Mouse (Mus musculus) CH12.LX (cell line): ENCODE results near the gene Rmdn2.

Source experiments
- CTCF ChIP-seq, 2 experiments: IDR thresholded peaks in 1 of 2; conservative IDR thresholded peaks in 1 of 2; 2 replicates each; pipeline ENCODE4 v1.5.1; 2011 to 2012; ENCODE audit warnings: low read depth in 2 of 2, low read length in 2 of 2, improper control_type of control experiment in 1 of 2, inconsistent platforms in 1 of 2, mild to moderate bottlenecking in 1 of 2, moderate library complexity in 1 of 2
- EP300 ChIP-seq: IDR thresholded peaks from 2 replicates; pipeline ENCODE4 v1.6.1; 2011; ENCODE audit warnings: low read length, improper control_type of control experiment
- MAFK ChIP-seq: IDR thresholded peaks from 2 replicates; pipeline ENCODE4 v1.6.1; 2011; ENCODE audit warnings: low read length, improper control_type of control experiment; ENCODE audit not compliant: insufficient replicate concordance
- POLR2A ChIP-seq: IDR thresholded peaks from 2 replicates; pipeline ENCODE4 v1.6.1; 2011; ENCODE audit warnings: low read depth, mild to moderate bottlenecking, improper control_type of control experiment, low read length
- SMC3 ChIP-seq: IDR thresholded peaks from 2 replicates; pipeline ENCODE4 v1.6.1; 2011; ENCODE audit warnings: low read depth, low read length, improper control_type of control experiment
- TBP ChIP-seq: conservative IDR thresholded peaks from 2 replicates; pipeline ENCODE4 v1.6.1; 2011; ENCODE audit warnings: low read depth, low read length, improper control_type of control experiment
- ZC3H11A ChIP-seq: IDR thresholded peaks from 2 replicates; pipeline ENCODE4 v1.6.1; 2012; ENCODE audit warnings: low read depth, mild to moderate bottlenecking, inconsistent platforms, low read length, improper control_type of control experiment
- ZKSCAN1 ChIP-seq: IDR thresholded peaks from 2 replicates; pipeline ENCODE4 v1.6.1; 2012; ENCODE audit warnings: low read depth, inconsistent platforms, low read length, improper control_type of control experiment, borderline replicate concordance

GRCm38 (mm10) chr17:79649893-79650292, 38.2 kb downstream of the Rmdn2 start:
- TF ChIP-seq ZC3H11A (no peak), CTCF (conservative IDR thresholded peaks at IDR 0.05 in 1 of 2, IDR thresholded peaks at IDR 0.05 in 1 of 2; ENCODE audit: low read depth in 2 of 2, low read length in 2 of 2) (no peak), ZKSCAN1 (no peak), MAFK (no peak), TBP (no peak), SMC3 (no peak), POLR2A (no peak), EP300 (no peak)
